Mouse (Mus musculus): ENCODE measurements around the gene Ccdc154. TPM values are rescaled to one million over a fixed set of nuclear protein-coding genes. Genes with fewer than 3 reads are reported as not detected.

Ccdc154 gene
- polyA plus RNA-seq (2017; shearing (Covaris generic)), result not detected

GRCm38 (mm10) chr17:25162161-25162560 is at the start of gene Ccdc154:
Ccdc154 (plus strand) TSS chr17:25162461.

GRCm38 (mm10) chr17:25115664-25116432 is 46.4 kb upstream of the Ccdc154 start, which contains the start of gene Telo2:
Telo2 (minus strand) TSS chr17:25115967.

GRCm38 (mm10) chr17:25120406-25120805 is 41.9 kb upstream of the Ccdc154 start, which contains the start of gene Ptx4:
Ptx4 (plus strand) TSS chr17:25120760.

GRCm38 (mm10) chr17:25133275-25133698 is 29.0 kb upstream of the Ccdc154 start, which contains the start of gene Clcn7:
Clcn7 (plus strand) TSS chr17:25133391.

GRCm38 (mm10) chr17:25175411-25175810 is 13.2 kb downstream of the Ccdc154 start, which contains the start of gene Gm38655:
Gm38655 (minus strand) TSS chr17:25175471.

GRCm38 (mm10) chr17:25184129-25184691 is 21.9 kb downstream of the Ccdc154 start, which contains the start of gene BC003965:
BC003965 (plus strand) TSS chr17:25184554.

GRCm38 (mm10) chr17:25188150-25189031 is 26.1 kb downstream of the Ccdc154 start, which contains the start of gene Unkl:
Unkl (plus strand) TSS chr17:25188397.

Other genes starting within 250 kb of the Ccdc154 start
- gene Mapk8ip3, start 225.5 kb upstream of the Ccdc154 start, polyA plus RNA-seq (2017; shearing (Covaris generic)), result 79.3 TPM
- gene Jpt2, start 201.8 kb upstream of the Ccdc154 start, polyA plus RNA-seq (2017; shearing (Covaris generic)), result 25.1 TPM
- gene Cramp1l, start 146.7 kb upstream of the Ccdc154 start, polyA plus RNA-seq (2017; shearing (Covaris generic)), result 13.5 TPM
- 16.4 TPM for gene Ift140, start 146.4 kb upstream of the Ccdc154 start, polyA plus RNA-seq (2017; shearing (Covaris generic))
- 0.56 TPM for gene Tmem204, start 78.9 kb upstream of the Ccdc154 start, polyA plus RNA-seq (2017; shearing (Covaris generic))
- gene Telo2, start 46.5 kb upstream of the Ccdc154 start, polyA plus RNA-seq (2017; shearing (Covaris generic)), result 24.9 TPM
- gene Ptx4, start 41.7 kb upstream of the Ccdc154 start, polyA plus RNA-seq (2017; shearing (Covaris generic)), result not detected
- gene Clcn7, start 29.1 kb upstream of the Ccdc154 start, polyA plus RNA-seq (2017; shearing (Covaris generic)), result 29.9 TPM
- gene Gm38655, start 13.0 kb downstream of the Ccdc154 start, polyA plus RNA-seq (2017; shearing (Covaris generic)), result not detected
- 17.8 TPM for gene BC003965, start 22.1 kb downstream of the Ccdc154 start, polyA plus RNA-seq (2017; shearing (Covaris generic))
- gene Unkl, start 25.9 kb downstream of the Ccdc154 start, polyA plus RNA-seq (2017; shearing (Covaris generic)), result 57.0 TPM
- gene Gnptg, start 77.7 kb downstream of the Ccdc154 start, polyA plus RNA-seq (2017; shearing (Covaris generic)), result 85.8 TPM
- 36.6 TPM for gene Tsr3, start 77.7 kb downstream of the Ccdc154 start, polyA plus RNA-seq (2017; shearing (Covaris generic))
- gene Baiap3, start 93.9 kb downstream of the Ccdc154 start, polyA plus RNA-seq (2017; shearing (Covaris generic)), result 2.6 TPM
- gene Ube2i, start 112.2 kb downstream of the Ccdc154 start, polyA plus RNA-seq (2017; shearing (Covaris generic)), result 587 TPM
- not detected for gene Prss34, start 135.9 kb downstream of the Ccdc154 start, polyA plus RNA-seq (2017; shearing (Covaris generic))
- gene Prss28, start 146.2 kb downstream of the Ccdc154 start, polyA plus RNA-seq (2017; shearing (Covaris generic)), result not detected
- not detected for gene Prss29, start 156.2 kb downstream of the Ccdc154 start, polyA plus RNA-seq (2017; shearing (Covaris generic))
- not detected for gene Tpsab1, start 183.1 kb downstream of the Ccdc154 start, polyA plus RNA-seq (2017; shearing (Covaris generic))
- not detected for gene Tpsb2, start 203.8 kb downstream of the Ccdc154 start, polyA plus RNA-seq (2017; shearing (Covaris generic))
- gene Tpsg1, start 206.8 kb downstream of the Ccdc154 start, polyA plus RNA-seq (2017; shearing (Covaris generic)), result not detected